Mouse (Mus musculus) stomach, embryonic 14.5 days (tissue): ENCODE data around the gene Prkca. TPM values are rescaled to one million over a fixed set of nuclear protein-coding genes. Genes with fewer than 3 reads are reported as not detected.

ENCODE experiments used
- ATAC-seq: fragments of 200-750 bp; cut with Nextera tagmentation; 2 replicates; pipeline ENCODE4 v1.8.0; 2017; ENCODE audit warnings: low read depth, moderate TSS enrichment; ENCODE audit not compliant: insufficient number of reproducible peaks, insufficient read depth, low FRiP score
- H3K27ac ChIP-seq: fragments of 300-500 bp; sonication (generic); 2 replicates; pipeline ENCODE4 v1.5.1; 2014; ENCODE audit warnings: mild to moderate bottlenecking, low read length, moderate library complexity, mixed read lengths
- H3K27me3 ChIP-seq: fragments of 300-500 bp; sonication (generic); 2 replicates; pipeline ENCODE4 v1.6.1; 2014; ENCODE audit warnings: low read length, control low read depth, mixed read lengths; ENCODE audit not compliant: control insufficient read depth, insufficient read depth
- H3K36me3 ChIP-seq: fragments of 300-500 bp; sonication (generic); 2 replicates; pipeline ENCODE4 v1.6.1; 2014; ENCODE audit warnings: mild to moderate bottlenecking, control low read depth, low read length, moderate library complexity, mixed read lengths; ENCODE audit not compliant: control insufficient read depth, insufficient read depth
- H3K4me1 ChIP-seq: fragments of 300-500 bp; sonication (generic); 2 replicates; pipeline ENCODE4 v1.6.1; 2014; ENCODE audit warnings: low read length, control low read depth, mixed read lengths; ENCODE audit not compliant: control insufficient read depth, insufficient read depth
- H3K4me2 ChIP-seq: fragments of 300-500 bp; sonication (generic); replicated peaks from 2 replicates; pipeline ENCODE4 v1.6.1; 2014; ENCODE audit warnings: low read depth, low read length, control low read depth
- H3K4me3 ChIP-seq: fragments of 300-500 bp; sonication (generic); 2 replicates; pipeline ENCODE4 v1.5.1; 2014; ENCODE audit warnings: low read depth, low read length, control low read depth
- H3K9ac ChIP-seq: fragments of 300-500 bp; sonication (generic); replicated peaks from 2 replicates; pipeline ENCODE4 v1.6.1; 2014; ENCODE audit warnings: low read depth, mild to moderate bottlenecking, control low read depth, low read length, moderate library complexity, mixed read lengths
- H3K9me3 ChIP-seq: fragments of 300-500 bp; sonication (generic); 2 replicates; pipeline ENCODE4 v1.6.1; 2016; ENCODE audit warnings: low read depth, low read length, control low read depth; ENCODE audit not compliant: control insufficient read depth
- whole genome bisulfite sequencing: fragments of 180-500 bp; shearing (Covaris S2); extraction: QIAGEN DNeasy Blood & Tissue Kit; methylation state at CpG from one replicate; pipeline ENCODE4 v1.1.7; 2014; 5-methylcytosine and 5-hydroxymethylcytosine counted together
- polyA plus RNA-seq: library from polyadenylated mRNA; unstranded; fragments of >200 nt; fragmentation: Nextera tagmentation; extraction: Ambion mirVana; gene quantifications from 2 replicates; pipeline ENCODE4 v1.2.1, GENCODE M21; 2014

Prkca gene
- polyA plus RNA-seq, 1 experiment from 2014 or later: 8.6 TPM

DNA sequence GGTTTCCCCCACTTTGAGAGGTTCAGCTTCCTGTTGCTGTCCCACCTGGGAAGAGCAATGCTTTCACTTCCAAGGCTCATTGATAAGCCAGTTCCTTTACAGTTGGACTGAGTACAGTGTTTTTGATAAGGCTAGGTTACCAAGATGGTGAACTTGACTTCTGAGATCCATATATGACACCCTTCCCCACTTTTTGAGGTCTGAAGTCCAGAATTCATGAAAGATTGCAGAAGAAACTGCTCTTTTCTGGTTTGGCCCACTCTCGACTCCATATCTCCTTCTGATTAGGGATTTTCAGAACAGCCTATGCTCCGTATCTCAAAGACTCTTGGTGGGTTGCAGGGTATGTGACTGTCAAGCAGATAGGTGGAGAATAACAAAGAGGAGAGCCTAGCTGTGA, 406.8 kb downstream of the Prkca start:
- Histone ChIP-seq H3K4me1 (no peaks in the 10 kb centered on the region), H3K4me2 (no peak overlapping the region), H3K9ac (no peak overlapping the region), H3K9me3 (peaks cover 12% of the 10 kb centered on the region; the same call in 1 of the 2 replicates), H3K36me3 (no peaks in the 10 kb centered on the region; the same call in 1 of the 2 replicates), H3K4me3 (no peak overlapping the region), H3K27me3 (no peaks in the 10 kb centered on the region), H3K27ac (no peak overlapping the region)
- no peak for ATAC-seq
- 85% methylated on average over 2 of the region's 2 CpGs for WGBS

DNA sequence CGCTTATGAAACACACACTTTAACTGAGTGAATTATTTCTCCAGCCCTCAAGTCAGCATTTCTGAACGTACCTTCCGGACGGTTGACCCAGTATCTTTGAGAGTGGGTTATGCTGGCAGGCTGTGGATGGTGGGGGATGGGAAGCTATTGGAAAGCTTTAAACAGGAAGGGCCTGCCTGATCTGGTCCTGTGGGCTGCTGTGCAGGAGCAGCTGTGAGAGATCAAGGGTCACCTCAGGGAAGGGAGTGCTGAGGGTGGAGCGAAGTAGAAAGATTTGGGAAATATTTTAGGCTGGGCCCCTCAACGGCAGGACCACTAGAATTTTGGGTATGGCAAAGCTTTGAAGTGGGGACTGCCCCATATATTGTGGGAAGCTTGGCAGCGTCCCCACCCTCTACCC, 412.0 kb downstream of the Prkca start:
- H3K9me3 ChIP-seq: no peaks in the 10 kb centered on the region
- WGBS: 54% methylated on average over 7 of the region's 7 CpGs
- H3K4me2 ChIP-seq: no peak overlapping the region
- no peak overlapping the region for H3K27ac ChIP-seq
- no peaks in the 10 kb centered on the region for H3K27me3 ChIP-seq
- H3K9ac ChIP-seq: no peak overlapping the region
- H3K4me1 ChIP-seq: no peaks in the 10 kb centered on the region
- ATAC-seq: no peak
- H3K36me3 ChIP-seq: no peaks in the 10 kb centered on the region
- no peak overlapping the region for H3K4me3 ChIP-seq

DNA sequence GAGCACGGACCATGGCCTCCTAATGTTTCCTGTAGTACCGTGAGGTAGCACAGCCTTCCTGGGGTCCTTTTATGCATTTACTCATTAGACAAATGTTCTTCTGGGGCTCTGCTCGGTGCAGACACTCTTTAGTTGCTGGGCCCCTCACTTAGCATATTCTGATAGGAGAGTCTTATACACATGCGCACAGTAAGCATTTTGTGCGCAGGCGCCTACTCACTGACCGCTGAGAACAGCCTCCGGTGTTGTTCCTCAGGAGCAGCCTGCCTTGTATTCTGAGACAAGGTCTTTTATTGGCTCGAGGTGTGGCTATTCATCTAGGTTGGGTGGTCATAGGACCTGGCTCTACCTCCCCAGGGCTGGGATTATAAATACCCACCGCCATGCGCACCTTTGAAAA, 412.4 kb downstream of the Prkca start:
- H3K36me3 ChIP-seq: no peaks in the 10 kb centered on the region
- H3K27me3 ChIP-seq: no peaks in the 10 kb centered on the region
- no peak overlapping the region for H3K9ac ChIP-seq
- no peak overlapping the region for H3K27ac ChIP-seq
- H3K4me1 ChIP-seq: no peaks in the 10 kb centered on the region
- H3K4me3 ChIP-seq: no peak overlapping the region
- 86% methylated on average over 11 of the region's 11 CpGs for WGBS
- H3K9me3 ChIP-seq: no peaks in the 10 kb centered on the region
- no peak overlapping the region for H3K4me2 ChIP-seq
- no peak for ATAC-seq

DNA sequence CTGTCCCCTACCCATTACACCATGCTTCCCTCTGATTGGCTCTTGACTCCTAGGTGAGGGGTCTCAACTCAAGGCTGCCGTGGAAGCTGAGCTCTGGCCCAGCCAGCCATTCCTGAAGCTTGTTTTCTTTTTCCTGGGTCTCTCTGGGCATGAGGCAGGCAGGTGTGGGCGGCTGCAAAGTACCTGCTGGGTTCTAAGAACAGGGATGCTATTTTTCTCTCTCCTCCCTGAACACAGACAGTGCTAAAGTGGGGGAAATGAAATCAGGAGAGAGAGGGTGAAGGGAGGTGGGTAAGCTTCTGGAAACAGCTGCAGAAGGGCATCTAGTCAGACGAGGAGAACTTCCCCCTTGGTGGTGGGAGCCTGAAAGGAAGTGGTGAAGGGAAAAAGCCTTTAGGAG, 414.0 kb downstream of the Prkca start:
- H3K4me3 ChIP-seq: no peak overlapping the region
- no peak overlapping the region for H3K9ac ChIP-seq
- no peaks in the 10 kb centered on the region for H3K9me3 ChIP-seq
- 37% methylated on average over 3 of the region's 3 CpGs for WGBS
- no peak overlapping the region for H3K4me2 ChIP-seq
- no peak for ATAC-seq
- H3K4me1 ChIP-seq: no peaks in the 10 kb centered on the region
- H3K27ac ChIP-seq: no peak overlapping the region
- no peaks in the 10 kb centered on the region for H3K27me3 ChIP-seq
- no peaks in the 10 kb centered on the region for H3K36me3 ChIP-seq

DNA sequence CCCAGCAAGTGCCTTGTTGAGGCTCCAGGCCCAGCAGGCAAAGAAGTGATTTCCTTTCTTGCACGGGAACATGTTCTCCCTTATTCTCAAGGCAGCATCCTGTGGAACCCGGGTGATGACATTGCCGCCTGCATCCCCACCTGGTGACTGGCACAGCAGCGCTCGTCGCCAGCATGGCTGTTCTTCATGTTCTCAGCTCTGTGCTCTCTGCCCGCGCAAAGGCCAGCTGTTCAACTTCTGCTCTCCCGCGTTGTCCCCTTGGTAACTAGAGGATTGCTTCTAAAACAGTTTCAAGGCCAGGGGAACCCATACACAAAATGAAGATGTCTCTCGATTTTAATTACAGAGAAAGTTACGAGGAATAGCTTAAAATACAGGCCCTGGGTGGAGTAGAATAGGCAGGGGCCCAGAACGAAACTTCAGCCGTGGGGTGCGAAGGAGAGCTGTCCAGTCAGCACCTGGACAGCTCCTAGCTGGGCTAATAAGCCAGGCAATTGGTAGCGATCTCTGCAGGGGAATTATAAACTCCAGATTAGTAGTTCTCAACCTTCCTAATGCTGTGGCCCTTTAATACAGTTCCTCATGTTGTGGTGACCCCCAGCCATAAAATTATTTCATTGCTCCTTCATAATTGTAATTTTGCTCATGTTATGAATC, 423.7 kb downstream of the Prkca start:
- H3K27ac ChIP-seq: no peak overlapping the region
- H3K27me3 ChIP-seq: peaks cover 3% of the 10 kb centered on the region; the same call in 1 of the 2 replicates
- H3K36me3 ChIP-seq: no peaks in the 10 kb centered on the region
- no peaks in the 10 kb centered on the region for H3K9me3 ChIP-seq
- H3K4me1 ChIP-seq: no peaks in the 10 kb centered on the region
- H3K4me3 ChIP-seq: no peak overlapping the region
- 45% methylated on average over 16 of the region's 16 CpGs for WGBS
- H3K4me2 ChIP-seq: no peak overlapping the region
- ATAC-seq: no peak
- H3K9ac ChIP-seq: no peak overlapping the region

DNA sequence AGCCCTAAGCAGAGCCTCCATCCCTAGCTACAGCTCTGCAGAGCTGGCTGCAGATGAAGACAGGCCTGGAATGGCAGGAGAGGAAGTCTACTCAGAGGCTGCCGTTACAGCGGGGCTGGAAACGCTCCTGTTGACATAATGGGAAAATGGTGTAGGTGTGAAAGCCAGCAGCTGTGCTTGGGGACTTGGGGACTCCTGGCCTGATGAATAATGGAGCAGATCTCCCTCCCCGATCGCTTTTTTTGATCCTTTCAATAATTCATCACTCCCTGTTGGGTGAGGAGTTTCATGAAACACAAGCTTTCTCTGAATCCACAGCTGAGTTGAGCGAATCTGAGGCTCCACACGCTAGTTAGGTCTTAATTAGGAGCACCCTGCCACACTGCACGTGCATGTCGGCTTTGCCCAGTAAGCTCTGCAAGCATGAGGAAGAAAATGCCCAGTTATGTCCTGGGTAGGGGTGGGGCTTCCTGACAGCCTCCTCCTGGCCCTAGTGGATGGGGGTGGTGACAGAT, 425.9 kb downstream of the Prkca start:
- 62% methylated on average over 9 of the region's 9 CpGs for WGBS
- Histone ChIP-seq H3K4me3 (no peak overlapping the region), H3K4me1 (no peaks in the 10 kb centered on the region), H3K27me3 (peaks cover 9% of the 10 kb centered on the region; the same call in 1 of the 2 replicates), H3K4me2 (no peak overlapping the region), H3K36me3 (no peaks in the 10 kb centered on the region), H3K9me3 (no peaks in the 10 kb centered on the region), H3K27ac (no peak overlapping the region), H3K9ac (no peak overlapping the region)
- no peak for ATAC-seq

DNA sequence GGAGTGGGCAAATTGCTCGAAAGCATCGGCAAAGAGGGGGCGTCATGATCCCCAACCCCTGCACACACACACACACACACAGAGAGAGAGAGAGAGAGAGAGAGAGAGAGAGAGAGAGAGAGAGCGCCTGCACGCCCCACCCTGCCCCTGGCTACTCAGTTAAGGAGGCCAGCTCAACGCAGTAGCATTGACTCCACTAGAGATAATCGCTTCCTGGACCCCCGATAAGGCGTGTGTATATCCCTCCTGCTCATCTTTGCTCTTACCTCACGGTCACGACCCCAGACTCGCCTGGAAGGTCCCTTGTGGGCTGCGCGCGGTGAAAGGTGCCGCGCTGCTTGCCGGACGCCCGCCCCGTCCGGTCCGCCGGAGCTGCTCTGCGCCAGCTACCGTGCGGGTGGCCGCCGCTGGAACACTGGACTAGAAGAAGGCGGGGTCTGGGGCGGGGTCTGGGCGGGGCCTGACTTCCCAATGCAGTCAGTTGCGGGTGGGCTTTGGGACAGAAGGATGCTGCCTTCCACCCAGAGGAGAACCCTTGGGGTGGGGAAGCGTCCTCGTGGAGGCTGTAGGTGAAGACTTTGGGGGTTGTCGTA, 429.0 kb downstream of the Prkca start, which contains the start of gene Cacng5:
TSS of gene Cacng5 (minus strand) at position 422 of the 593 bp plus-strand sequence.
- ATAC-seq: peak; percentile 49
- Histone ChIP-seq H3K4me3 (peak within 1 kb of the TSS; percentile 16), H3K9me3 (no peaks in the 10 kb centered on the region), H3K27me3 (peaks cover 9% of the 10 kb centered on the region; the same call in 1 of the 2 replicates), H3K4me1 (no peaks in the 10 kb centered on the region), H3K27ac (no peak within 1 kb of the TSS), H3K36me3 (no peaks in the 10 kb centered on the region), H3K4me2 (peak within 1 kb of the TSS; percentile 43), H3K9ac (no peak within 1 kb of the TSS)
- WGBS: 6% methylated on average over 36 of the region's 36 CpGs

DNA sequence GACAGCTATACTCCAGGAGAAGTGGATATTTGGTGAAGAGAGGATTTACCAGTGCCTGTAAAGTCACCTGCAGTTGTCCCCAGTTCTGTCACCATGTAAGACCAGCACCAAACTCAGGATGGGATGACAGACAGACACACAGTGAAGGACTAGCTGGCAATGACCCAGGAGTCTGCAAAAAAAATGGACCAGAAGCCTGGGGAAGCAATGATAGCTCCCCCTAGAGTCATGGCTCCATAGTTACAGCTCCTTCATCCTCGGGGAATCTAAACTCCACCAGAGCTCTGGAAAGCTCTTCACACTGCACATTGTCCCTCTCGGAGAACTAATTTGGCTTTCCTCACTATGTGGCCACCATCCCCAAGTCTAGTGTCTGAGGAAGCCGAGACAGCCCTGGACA, 430.4 kb downstream of the Prkca start:
- H3K4me2 ChIP-seq: no peak overlapping the region
- no peak overlapping the region for H3K27ac ChIP-seq
- no peaks in the 10 kb centered on the region for H3K9me3 ChIP-seq
- H3K9ac ChIP-seq: no peak overlapping the region
- H3K4me1 ChIP-seq: no peaks in the 10 kb centered on the region
- H3K36me3 ChIP-seq: no peaks in the 10 kb centered on the region
- 53% methylated on average over 3 of the region's 3 CpGs for WGBS
- H3K4me3 ChIP-seq: no peak overlapping the region
- peaks cover 9% of the 10 kb centered on the region; the same call in 1 of the 2 replicates for H3K27me3 ChIP-seq
- ATAC-seq: no peak
